Mouse (Mus musculus) hindbrain, embryonic 14.5 days (tissue): ENCODE measurements at regions not wholly inside any gene's neighbourhood (a gene's known extent, or its start where the extent isn't known, plus 50 kb on each side); places are given as distances from the start of the nearest gene placed in this dataset.

Experiments used
- ATAC-seq: fragments of 200-750 bp; cut with Nextera tagmentation; 2 replicates; pipeline ENCODE4 v1.8.0; 2017; ENCODE audit warnings: moderate number of reproducible peaks, mild to moderate bottlenecking, moderate TSS enrichment, moderate library complexity; ENCODE audit not compliant: low FRiP score
- DNase-seq: peaks from one replicate; pipeline ENCODE4 v3.0.0-alpha.2; 2015; ENCODE audit warnings: low spot score
- H3K27ac ChIP-seq: fragments of 300-500 bp; sonication (generic); 2 replicates; pipeline ENCODE4 v1.5.1; 2014; ENCODE audit warnings: mild to moderate bottlenecking, moderate library complexity
- H3K27me3 ChIP-seq: fragments of 300-500 bp; sonication (generic); 2 replicates; pipeline ENCODE4 v1.6.1; 2014; ENCODE audit warnings: mild to moderate bottlenecking, low read length, mixed read lengths; ENCODE audit not compliant: control insufficient read depth, insufficient read depth
- H3K36me3 ChIP-seq: fragments of 300-500 bp; sonication (generic); replicated peaks from 2 replicates; pipeline ENCODE4 v1.6.1; 2014; ENCODE audit not compliant: control insufficient read depth, insufficient read depth
- H3K4me1 ChIP-seq: fragments of 300-500 bp; sonication (generic); replicated peaks from 2 replicates; pipeline ENCODE4 v1.6.1; 2014; ENCODE audit warnings: antibody characterized with exemption, low read length, mixed read lengths; ENCODE audit not compliant: control insufficient read depth, insufficient read depth
- H3K4me2 ChIP-seq: fragments of 300-500 bp; sonication (generic); replicated peaks from 2 replicates; pipeline ENCODE4 v1.6.1; 2014; ENCODE audit warnings: mild to moderate bottlenecking, moderate library complexity
- H3K4me3 ChIP-seq: fragments of 300-500 bp; sonication (generic); replicated peaks from 2 replicates; pipeline ENCODE4 v1.5.1; 2014; ENCODE audit warnings: mild to moderate bottlenecking, low read length
- H3K9ac ChIP-seq: fragments of 300-500 bp; sonication (generic); 2 replicates; pipeline ENCODE4 v1.6.1; 2014
- H3K9me3 ChIP-seq: fragments of 300-500 bp; sonication (generic); 2 replicates; pipeline ENCODE4 v1.6.1; 2016; ENCODE audit warnings: low read length; ENCODE audit not compliant: control insufficient read depth
- WGBS: fragments of 180-500 bp; shearing (Covaris S2); extraction: QIAGEN DNeasy Blood & Tissue Kit; methylation state at CpG from one replicate; pipeline ENCODE4 v1.1.7; 2014; 5-methylcytosine and 5-hydroxymethylcytosine counted together

DNA sequence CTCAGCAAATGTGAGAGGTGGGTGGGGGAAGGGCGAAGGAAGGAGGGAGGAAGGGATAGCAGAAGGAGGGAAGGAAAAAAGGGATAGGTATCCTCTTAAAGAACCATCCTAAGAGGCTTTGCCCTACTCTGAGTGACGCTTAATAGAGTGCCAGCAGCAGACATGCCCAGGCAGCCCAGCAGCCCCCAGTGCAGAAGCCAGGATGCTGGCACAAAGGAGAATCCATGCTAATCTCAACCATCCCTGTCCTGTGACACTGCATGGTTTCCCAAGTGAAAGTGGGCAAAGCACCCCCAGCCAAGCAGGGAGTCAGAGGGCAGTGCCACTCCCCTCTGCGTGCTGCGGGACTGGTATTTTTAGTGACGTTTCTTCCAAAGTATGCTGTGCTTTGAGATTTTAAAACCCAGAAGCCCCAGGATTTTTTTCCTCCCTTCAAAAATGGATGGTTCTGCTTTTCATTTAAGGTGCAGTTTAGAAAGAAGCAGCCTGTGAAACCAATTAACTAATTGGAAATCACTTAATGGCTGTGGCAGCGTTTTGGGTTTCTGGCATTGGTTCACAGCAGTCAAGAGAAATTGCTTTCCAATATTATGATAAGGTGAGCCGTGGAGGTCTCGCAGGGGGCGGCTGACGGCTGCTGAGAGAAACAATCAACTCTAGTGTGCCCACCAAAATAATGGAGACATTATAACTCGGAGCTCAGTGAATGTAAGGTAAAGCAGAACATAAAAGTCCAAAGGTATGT, 141.2 kb upstream of the Noct start:
- H3K27me3 ChIP-seq: no peaks in the 10 kb centered on the region
- no peak overlapping the region for H3K4me3 ChIP-seq
- no peak for ATAC-seq
- DNase-seq: no peak
- H3K36me3 ChIP-seq: no peaks in the 10 kb centered on the region
- H3K9me3 ChIP-seq: no peaks in the 10 kb centered on the region
- no peak overlapping the region for H3K9ac ChIP-seq
- H3K27ac ChIP-seq: no peak overlapping the region; the same call in 1 of the 2 replicates
- 0 out of 2 replicates have a peak, but pooled peaks cover 12% of the 10 kb centered on the region for H3K4me1 ChIP-seq
- WGBS: 55% methylated on average over 11 of the region's 11 CpGs
- H3K4me2 ChIP-seq: no peak overlapping the region

DNA sequence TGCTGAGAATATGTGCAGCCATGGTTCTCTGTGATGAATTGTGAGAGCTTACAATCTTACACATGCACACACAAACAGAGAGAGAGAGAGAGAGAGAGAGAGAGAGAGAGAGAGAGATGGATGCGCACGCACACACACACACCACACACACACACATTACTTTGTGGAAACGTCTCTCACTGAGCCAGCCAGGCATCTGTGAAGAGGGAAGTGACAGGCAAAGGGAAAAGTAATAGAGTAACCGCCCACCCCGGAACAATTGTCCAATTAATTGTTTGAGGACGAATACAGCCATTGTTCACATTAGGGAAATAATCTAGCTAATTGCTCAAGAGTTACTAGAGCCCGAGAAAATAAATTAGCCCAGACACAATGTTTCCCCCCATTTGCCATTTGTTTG, 140.7 kb upstream of the Noct start:
- ATAC-seq (no peak), DNase-seq (no peak)
- Histone ChIP-seq H3K27ac (no peak overlapping the region; the same call in 1 of the 2 replicates), H3K4me3 (no peak overlapping the region), H3K36me3 (no peaks in the 10 kb centered on the region), H3K9ac (no peak overlapping the region), H3K9me3 (no peaks in the 10 kb centered on the region), H3K4me2 (no peak overlapping the region), H3K27me3 (no peaks in the 10 kb centered on the region), H3K4me1 (0 out of 2 replicates have a peak, but pooled peaks cover 13% of the 10 kb centered on the region)
- 59% methylated on average over 7 of the region's 7 CpGs for WGBS

DNA sequence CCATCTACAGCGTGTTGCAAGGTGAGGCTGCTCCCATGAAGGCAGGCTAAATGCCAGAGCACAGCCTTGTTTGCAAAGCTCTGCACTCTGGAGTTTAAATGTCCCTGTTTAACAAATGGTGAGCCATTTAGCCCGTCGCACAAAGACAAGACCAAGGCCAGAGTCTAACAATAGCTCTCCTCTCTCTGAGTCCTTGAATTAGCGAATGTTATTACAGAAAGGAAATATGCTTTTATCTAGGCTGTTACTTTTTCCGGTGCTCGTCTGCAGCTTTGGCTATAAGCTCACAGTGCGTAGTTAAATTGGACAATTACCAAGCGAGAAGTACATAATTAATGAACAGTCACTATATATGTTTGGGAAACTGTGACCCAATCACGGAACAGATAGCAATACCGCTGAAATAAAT, 137.8 kb upstream of the Noct start:
- Histone ChIP-seq H3K27me3 (no peaks in the 10 kb centered on the region), H3K4me1 (peaks cover 19% of the 10 kb centered on the region), H3K36me3 (no peaks in the 10 kb centered on the region), H3K4me2 (no peak overlapping the region), H3K9ac (no peak overlapping the region), H3K27ac (no peak overlapping the region), H3K4me3 (no peak overlapping the region), H3K9me3 (no peaks in the 10 kb centered on the region)
- WGBS: 43% methylated on average over 10 of the region's 10 CpGs
- ATAC-seq (peak; percentile 37; the same call in 1 of the 2 replicates), DNase-seq (no peak)

DNA sequence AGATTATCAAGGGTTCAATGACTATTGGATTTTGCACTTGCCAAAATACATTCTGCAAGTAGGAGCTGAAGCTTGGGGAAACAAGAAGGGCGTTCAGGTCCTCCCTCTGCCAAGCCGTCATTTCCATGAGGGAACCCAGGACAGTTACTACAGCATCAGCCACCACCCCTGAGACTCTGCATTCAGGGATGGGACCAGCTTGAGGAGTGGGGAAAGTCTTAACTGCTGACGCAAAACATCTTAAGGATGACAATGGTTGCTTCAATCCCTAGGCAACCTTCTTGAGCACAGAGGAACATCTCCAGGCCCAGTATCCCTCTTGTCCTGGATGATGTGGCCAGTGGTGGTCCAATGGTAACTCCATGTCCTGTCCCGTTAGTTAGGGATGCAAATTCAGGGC, 137.2 kb upstream of the Noct start:
- Histone ChIP-seq H3K4me2 (no peak overlapping the region), H3K9ac (no peak overlapping the region), H3K27ac (no peak overlapping the region), H3K27me3 (no peaks in the 10 kb centered on the region), H3K4me1 (peaks cover 19% of the 10 kb centered on the region), H3K4me3 (no peak overlapping the region), H3K36me3 (no peaks in the 10 kb centered on the region), H3K9me3 (no peaks in the 10 kb centered on the region)
- DNase-seq (no peak), ATAC-seq (no peak)
- WGBS: 83% methylated on average over 4 of the region's 4 CpGs

DNA sequence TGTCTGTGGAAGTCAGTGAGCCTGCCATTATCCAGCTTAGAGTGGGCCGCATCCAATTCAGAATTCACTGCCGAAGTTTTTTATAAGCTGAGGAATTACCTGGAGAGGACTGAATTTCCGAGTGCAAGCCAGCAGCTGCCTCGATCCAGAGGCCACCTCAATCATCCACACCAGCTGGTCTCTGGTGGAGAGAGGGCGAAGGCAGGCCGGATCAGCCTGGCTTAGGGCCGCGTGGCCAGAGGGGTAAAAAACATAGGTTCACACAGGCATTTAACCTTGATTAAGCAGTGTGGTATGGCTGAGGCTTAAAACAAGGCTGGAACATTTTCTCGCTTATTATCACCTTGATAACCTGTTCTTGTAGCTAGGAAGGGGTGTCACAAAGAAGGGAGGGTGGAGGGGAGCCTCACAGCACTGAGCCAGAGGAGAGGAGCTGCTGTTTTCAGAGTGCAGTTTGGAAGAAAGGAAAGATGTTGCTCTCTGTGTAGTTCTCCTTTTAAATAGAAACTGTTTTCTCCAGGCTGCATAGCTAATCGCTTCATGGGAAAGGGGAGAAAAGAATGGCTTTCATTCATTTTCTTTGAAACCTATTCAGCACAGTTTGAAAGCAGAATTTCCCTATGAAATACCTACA, 135.1 kb upstream of the Noct start:
- H3K27ac ChIP-seq: peak overlapping the region; percentile 43; the same call in 1 of the 2 replicates
- H3K36me3 ChIP-seq: no peaks in the 10 kb centered on the region
- H3K4me3 ChIP-seq: no peak overlapping the region
- H3K9me3 ChIP-seq: no peaks in the 10 kb centered on the region
- no peaks in the 10 kb centered on the region for H3K27me3 ChIP-seq
- no peak overlapping the region for H3K9ac ChIP-seq
- 40% methylated on average over 10 of the region's 10 CpGs for WGBS
- DNase-seq: no peak
- H3K4me1 ChIP-seq: peaks cover 7% of the 10 kb centered on the region
- no peak overlapping the region for H3K4me2 ChIP-seq
- peak; percentile 35; the same call in 1 of the 2 replicates for ATAC-seq

DNA sequence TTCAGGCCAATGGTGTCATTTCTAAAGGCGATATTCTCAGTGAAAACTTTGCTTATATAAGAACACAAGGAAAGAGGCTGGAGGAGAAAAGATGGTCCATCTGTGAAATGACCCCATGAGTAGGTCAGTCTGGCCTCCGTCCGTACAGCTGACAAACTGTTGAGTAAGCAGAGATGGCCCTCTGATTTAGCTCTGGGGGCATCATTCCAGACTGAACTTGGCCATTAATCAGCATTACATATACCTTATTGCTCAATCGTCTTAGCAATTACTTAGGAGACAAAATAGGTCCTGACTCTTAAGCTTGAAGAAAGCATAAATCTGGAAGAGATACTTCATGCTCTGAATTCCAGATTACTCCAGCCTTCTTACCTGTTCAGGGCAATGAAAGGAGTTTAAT, 132.8 kb upstream of the Noct start:
- 74% methylated on average over 4 of the region's 4 CpGs for WGBS
- DNase-seq: no peak
- no peak for ATAC-seq

DNA sequence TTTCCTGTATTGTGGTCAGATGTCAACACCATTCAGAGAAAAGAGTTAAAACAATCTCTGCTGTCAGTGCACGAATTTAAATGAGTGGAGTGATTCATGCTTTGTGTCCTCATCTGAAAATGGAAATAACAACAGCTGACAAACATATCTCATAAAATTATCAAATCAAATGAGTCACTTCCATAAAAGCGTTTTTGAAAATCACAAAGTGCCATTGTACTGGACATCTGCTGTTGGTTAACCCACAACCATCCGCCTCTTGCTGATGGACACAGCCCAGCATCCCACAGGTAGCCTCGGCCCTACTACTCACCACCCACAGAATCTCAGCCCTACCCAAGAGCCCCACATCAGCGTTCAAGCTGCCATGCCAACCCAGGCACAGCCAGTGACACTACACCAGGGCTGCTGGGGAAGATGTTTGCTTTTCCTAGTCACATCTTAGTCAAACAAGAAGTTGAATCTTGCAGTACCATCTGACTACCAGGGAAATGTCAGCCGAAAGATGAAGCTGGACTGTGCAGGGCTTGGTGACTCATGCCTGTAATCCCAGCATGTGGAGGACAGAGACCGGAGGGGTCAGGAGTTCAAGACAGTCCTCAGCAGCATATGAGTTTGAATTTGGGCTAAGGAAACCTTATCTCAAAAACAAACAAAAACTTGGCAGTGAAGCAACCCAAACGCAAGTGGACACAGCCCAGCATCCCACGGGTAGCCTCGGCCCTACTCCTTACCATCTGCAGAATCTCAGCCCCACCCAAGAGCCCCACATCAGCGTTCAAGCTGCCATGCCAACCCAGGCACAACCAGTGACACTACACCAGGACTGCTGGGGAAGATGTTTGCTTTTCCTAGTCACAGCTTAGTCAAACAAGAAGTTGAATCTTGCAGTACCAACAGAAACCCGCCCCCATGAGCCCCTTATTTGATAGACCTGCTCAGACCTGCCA, 131.9 kb upstream of the Noct start:
- H3K4me1 ChIP-seq: peaks cover 17% of the 10 kb centered on the region
- no peak for ATAC-seq
- no peak overlapping the region for H3K4me3 ChIP-seq
- no peak overlapping the region for H3K4me2 ChIP-seq
- no peak overlapping the region for H3K9ac ChIP-seq
- no peaks in the 10 kb centered on the region for H3K36me3 ChIP-seq
- H3K27ac ChIP-seq: no peak overlapping the region
- no peaks in the 10 kb centered on the region for H3K27me3 ChIP-seq
- no peak for DNase-seq
- 87% methylated on average over 12 of the region's 12 CpGs for WGBS
- H3K9me3 ChIP-seq: no peaks in the 10 kb centered on the region

More for the DNA sequence above, 132.8 kb upstream of the Noct start:
- no peaks in the 10 kb centered on the region for H3K27me3 ChIP-seq
- H3K9me3 ChIP-seq: no peaks in the 10 kb centered on the region
- peaks cover 11% of the 10 kb centered on the region for H3K4me1 ChIP-seq
- H3K4me2 ChIP-seq: no peak overlapping the region
- no peaks in the 10 kb centered on the region for H3K36me3 ChIP-seq
- H3K9ac ChIP-seq: no peak overlapping the region
- no peak overlapping the region for H3K27ac ChIP-seq
- no peak overlapping the region for H3K4me3 ChIP-seq

DNA sequence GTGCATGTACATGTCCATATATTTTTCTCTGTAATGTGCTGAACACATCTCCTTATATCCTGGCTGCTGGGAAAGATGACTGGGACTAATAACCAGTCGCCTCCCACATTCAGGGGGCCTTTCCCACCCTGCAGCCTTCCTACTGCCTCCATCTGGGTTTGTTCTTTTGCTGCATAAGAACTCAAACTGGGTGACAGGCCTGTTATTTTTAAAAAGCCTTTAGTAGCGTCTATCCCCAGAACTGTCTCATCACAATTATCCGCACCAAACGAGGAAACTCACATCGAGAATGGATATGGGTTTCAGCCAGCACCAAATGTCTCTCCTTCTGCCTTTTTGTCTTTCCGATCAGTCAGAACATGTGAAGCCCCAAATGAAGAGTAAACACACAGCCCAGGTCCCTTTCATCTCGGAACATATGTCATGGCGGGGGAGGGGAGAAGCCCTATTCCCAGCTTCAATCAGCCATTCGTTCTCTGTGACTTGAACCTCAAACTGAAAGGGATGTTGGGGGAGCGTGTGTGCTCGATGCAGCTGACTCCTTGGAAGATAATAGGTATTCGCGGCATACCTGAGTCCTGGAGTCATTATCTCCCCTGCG, 128.3 kb upstream of the Noct start:
- Histone ChIP-seq H3K9ac (no peak overlapping the region), H3K4me3 (no peak overlapping the region), H3K9me3 (0 out of 2 replicates have a peak, but pooled peaks cover 6% of the 10 kb centered on the region), H3K4me1 (peaks cover 14% of the 10 kb centered on the region), H3K27ac (peak overlapping the region; percentile 75), H3K36me3 (no peaks in the 10 kb centered on the region), H3K27me3 (no peaks in the 10 kb centered on the region), H3K4me2 (peak overlapping the region; percentile 36)
- ATAC-seq: peak; percentile 63
- peak; percentile 60 for DNase-seq
- 21% methylated on average over 14 of the region's 14 CpGs for WGBS
